Mouse (Mus musculus) ES-Bruce4 (cell line): ENCODE results near the gene Tob2. TPM values are rescaled to one million over a fixed set of nuclear protein-coding genes. Genes with fewer than 3 reads are reported as not detected.
A peak's percentile ranks its signal among the peaks of the same experiment; 100 is the strongest.

Source experiments
- H3K27ac ChIP-seq: 2 replicates; pipeline ENCODE4 v1.5.1; 2012; ENCODE audit warnings: low read length, inconsistent platforms; ENCODE audit not compliant: insufficient read depth
- H3K27me3 ChIP-seq: 2 replicates; pipeline ENCODE4 v1.6.1; 2012; ENCODE audit warnings: mild to moderate bottlenecking, low read length, inconsistent platforms; ENCODE audit not compliant: control insufficient read depth, poor library complexity, insufficient read depth, severe bottlenecking
- H3K36me3 ChIP-seq: 2 replicates; pipeline ENCODE4 v1.6.1; 2012; ENCODE audit warnings: inconsistent platforms, mild to moderate bottlenecking, low read length, moderate library complexity; ENCODE audit not compliant: control insufficient read depth, poor library complexity, insufficient read depth, severe bottlenecking
- H3K4me1 ChIP-seq: one replicate; pipeline ENCODE4 v1.8.1; 2011; ENCODE audit warnings: low read length; ENCODE audit not compliant: control insufficient read depth, insufficient read depth
- H3K4me3 ChIP-seq: 2 replicates; pipeline ENCODE4 v1.5.1; 2011; ENCODE audit warnings: low read depth, mild to moderate bottlenecking, low read length
- H3K9ac ChIP-seq: 2 replicates; pipeline ENCODE4 v1.6.1; 2012; ENCODE audit warnings: low read depth, mild to moderate bottlenecking, inconsistent platforms; ENCODE audit not compliant: poor library complexity, severe bottlenecking
- H3K9me3 ChIP-seq: replicated peaks from 2 replicates; pipeline ENCODE4 v1.6.1; 2012; ENCODE audit warnings: mild to moderate bottlenecking, low read length, inconsistent platforms; ENCODE audit not compliant: control insufficient read depth, poor library complexity, insufficient read depth, severe bottlenecking
- CTCF ChIP-seq: IDR thresholded peaks from one replicate; pipeline ENCODE4 v1.8.1; 2011; ENCODE audit warnings: low read depth, low read length
- EP300 ChIP-seq: IDR thresholded peaks from 2 replicates; pipeline ENCODE4 v1.6.1; 2011; ENCODE audit warnings: low read depth, low read length; ENCODE audit not compliant: insufficient read depth
- POLR2A ChIP-seq: IDR thresholded peaks from one replicate; pipeline ENCODE4 v1.8.1; 2011; ENCODE audit warnings: low read length; ENCODE audit not compliant: insufficient read depth
- polyA plus RNA-seq: library from polyadenylated mRNA; stranded (reverse); fragments of >200 nt; gene quantifications from 2 replicates; pipeline ENCODE4 v1.2.4, GENCODE M21; 2011; ENCODE audit warnings: low read depth; ENCODE audit not compliant: missing spikeins, insufficient read depth, insufficient read length

Tob2 gene
- polyA plus RNA-seq, 1 experiment, result 10.7 TPM

- H3K4me1 ChIP-seq, result no peaks in the 10 kb centered on the region
- peaks cover 46% of the 10 kb centered on the region for H3K36me3 ChIP-seq
- H3K9me3 ChIP-seq, result no peaks in the 10 kb centered on the region
- H3K9ac ChIP-seq, result no peak overlapping the region
- no peak overlapping the region for H3K27ac ChIP-seq
- TF ChIP-seq CTCF, result no peak
- TF ChIP-seq EP300, result no peak
- TF ChIP-seq POLR2A, result no peak
- no peak overlapping the region for H3K4me3 ChIP-seq
- H3K27me3 ChIP-seq, result no peaks in the 10 kb centered on the region
These were observed 5.6 kb upstream of the Tob2 start for GRCm38 (mm10) chr15:81864238-81864637.

- Histone ChIP-seq H3K27ac (no peak overlapping the region), H3K9me3 (no peaks in the 10 kb centered on the region), H3K4me1 (no peaks in the 10 kb centered on the region), H3K9ac (no peak overlapping the region), H3K36me3 (peaks cover 10% of the 10 kb centered on the region), H3K4me3 (no peak overlapping the region), H3K27me3 (no peaks in the 10 kb centered on the region)
- TF ChIP-seq POLR2A (no peak), CTCF (no peak), EP300 (no peak)
These were observed 2.0 kb upstream of the Tob2 start for GRCm38 (mm10) chr15:81860471-81861135.

GRCm38 (mm10) chr15:81859330-81860255, 997 bp upstream of the Tob2 start:
- no peaks in the 10 kb centered on the region for H3K9me3 ChIP-seq
- peak overlapping the region; percentile 85 for H3K27ac ChIP-seq
- TF ChIP-seq EP300 (no peak), CTCF (no peak), POLR2A (no peak)
- H3K4me3 ChIP-seq, result peak overlapping the region; percentile 76
- H3K27me3 ChIP-seq, result no peaks in the 10 kb centered on the region
- H3K4me1 ChIP-seq, result no peaks in the 10 kb centered on the region
- peak overlapping the region; percentile 67 for H3K9ac ChIP-seq
- H3K36me3 ChIP-seq, result 0 out of 2 replicates have a peak, but pooled peaks cover 3% of the 10 kb centered on the region

- Histone ChIP-seq H3K4me1 (no peaks in the 10 kb centered on the region), H3K4me3 (peak overlapping the region; percentile 76), H3K9me3 (no peaks in the 10 kb centered on the region), H3K27ac (peak overlapping the region; percentile 32; the same call in 1 of the 2 replicates), H3K36me3 (no peaks in the 10 kb centered on the region), H3K27me3 (no peaks in the 10 kb centered on the region), H3K9ac (peak overlapping the region; percentile 67)
- TF ChIP-seq POLR2A, result peak; percentile 99
- no peak for TF ChIP-seq CTCF
- TF ChIP-seq EP300, result peak; percentile 87
These were observed 469 bp downstream of the Tob2 start for GRCm38 (mm10) chr15:81858138-81858516.

- TF ChIP-seq CTCF (no peak), EP300 (no peak), POLR2A (no peak)
- peak overlapping the region; percentile 76 for H3K4me3 ChIP-seq
- H3K27ac ChIP-seq, result no peak overlapping the region
- H3K9me3 ChIP-seq, result no peaks in the 10 kb centered on the region
- no peaks in the 10 kb centered on the region for H3K4me1 ChIP-seq
- H3K9ac ChIP-seq, result peak overlapping the region; percentile 67
- no peaks in the 10 kb centered on the region for H3K36me3 ChIP-seq
- H3K27me3 ChIP-seq, result no peaks in the 10 kb centered on the region
These were observed 876 bp downstream of the Tob2 start for GRCm38 (mm10) chr15:81857724-81858116.
